Mouse (Mus musculus) gastrocnemius, adult 8-10 months (tissue): ENCODE data around the gene Ipo8. TPM values are rescaled to one million over a fixed set of nuclear protein-coding genes. Genes with fewer than 3 reads are reported as not detected.

Experiments used
- DNase-seq, 2 experiments: peaks; one replicate each; pipeline ENCODE4 v3.0.0; 2022; ENCODE audit warnings: low spot score in 2 of 2
- total RNA-seq, 4 experiments: library from RNA; stranded (reverse); gene quantifications; 2 replicates each; pipeline ENCODE4 v1.2.4; 2022

Ipo8 gene
- total RNA-seq, 4 experiments from 2014 or later: 15.8 to 20.4 (median 18.1) TPM

DNA sequence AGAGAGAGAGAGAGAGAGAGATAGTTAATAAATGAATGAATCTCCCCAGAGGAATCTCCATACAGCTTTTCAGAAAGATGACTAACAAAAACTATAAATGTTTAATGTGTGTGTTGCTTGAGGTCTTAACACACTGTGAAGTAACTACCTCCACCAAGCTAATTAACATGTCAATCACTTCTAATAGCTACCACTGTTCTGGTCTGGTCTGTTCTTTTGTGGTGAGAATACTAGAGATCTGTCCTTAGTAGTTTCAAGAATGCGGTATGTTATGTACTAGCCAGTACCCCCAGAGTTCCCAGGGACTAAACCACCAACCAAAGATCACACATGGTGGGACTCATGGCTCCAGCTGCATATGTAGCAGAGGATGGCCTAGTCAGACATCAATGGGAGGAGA, 74.7 kb downstream of the Ipo8 start:
- DNase-seq: no peak

DNA sequence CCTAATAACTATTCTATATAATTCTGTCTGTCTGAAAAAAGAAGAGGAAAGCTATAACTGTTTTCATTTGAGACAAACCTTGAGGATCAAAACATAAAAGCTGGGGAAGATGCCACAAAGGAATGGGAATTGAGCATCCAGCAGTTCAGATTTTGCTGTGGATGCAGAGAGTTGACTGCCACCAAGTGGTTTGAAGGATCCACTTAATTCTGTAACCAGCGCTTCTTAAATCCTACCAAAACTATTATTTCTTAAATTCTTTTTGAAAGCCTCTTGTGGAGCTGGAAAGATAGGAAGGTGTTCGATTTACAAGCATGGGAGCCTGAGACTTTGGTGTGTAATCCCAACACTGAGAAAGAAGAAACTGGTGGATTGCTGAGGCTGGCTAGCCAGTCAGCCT, 79.9 kb downstream of the Ipo8 start:
- DNase-seq: no peak

GRCm38 (mm10) chr6:148750183-148750582, 81.1 kb downstream of the Ipo8 start:
- no peak for DNase-seq

GRCm38 (mm10) chr6:148740521-148741226, 90.6 kb downstream of the Ipo8 start:
- no peak for DNase-seq

GRCm38 (mm10) chr6:148736390-148736789, 94.9 kb downstream of the Ipo8 start:
- no peak for DNase-seq

DNA sequence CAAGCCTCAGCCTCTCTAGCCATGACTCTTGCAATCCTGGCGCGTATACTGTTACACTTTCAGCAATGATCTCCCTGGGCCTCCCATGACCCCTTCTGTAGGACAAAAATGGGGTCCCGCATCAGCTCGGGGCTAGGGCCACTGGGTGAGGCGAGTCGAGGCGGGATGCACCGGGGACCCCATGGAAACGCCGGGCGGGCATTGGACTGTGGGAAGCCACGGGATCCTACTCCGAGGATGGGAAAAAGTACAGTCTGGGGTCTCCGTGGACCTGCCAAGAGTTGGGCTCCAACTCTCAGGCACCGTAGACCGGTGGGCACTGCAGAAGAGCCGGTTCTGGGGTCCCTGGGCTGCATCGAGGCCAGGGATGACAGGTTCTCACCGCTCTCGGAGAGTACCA, 97.3 kb downstream of the Ipo8 start:
- DNase-seq: no peak

DNA sequence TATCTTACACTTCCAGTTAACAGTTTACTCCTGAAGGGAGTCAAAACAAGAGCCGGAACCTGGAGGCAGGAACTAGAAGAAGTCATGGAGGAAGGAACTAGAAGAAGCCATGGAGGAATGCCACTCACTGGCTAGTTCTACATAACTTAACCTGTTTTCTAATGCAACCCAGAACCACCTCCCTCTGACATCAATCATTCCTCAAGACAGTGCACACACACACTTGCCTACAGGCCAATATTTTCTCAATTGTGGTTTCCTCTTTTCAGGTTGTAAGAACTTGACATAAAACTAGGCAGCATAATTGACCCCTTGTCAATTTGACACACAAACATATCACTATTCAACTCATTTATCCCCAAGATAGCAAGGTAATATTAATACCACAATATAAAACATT, 98.3 kb downstream of the Ipo8 start:
- DNase-seq: no peak

DNA sequence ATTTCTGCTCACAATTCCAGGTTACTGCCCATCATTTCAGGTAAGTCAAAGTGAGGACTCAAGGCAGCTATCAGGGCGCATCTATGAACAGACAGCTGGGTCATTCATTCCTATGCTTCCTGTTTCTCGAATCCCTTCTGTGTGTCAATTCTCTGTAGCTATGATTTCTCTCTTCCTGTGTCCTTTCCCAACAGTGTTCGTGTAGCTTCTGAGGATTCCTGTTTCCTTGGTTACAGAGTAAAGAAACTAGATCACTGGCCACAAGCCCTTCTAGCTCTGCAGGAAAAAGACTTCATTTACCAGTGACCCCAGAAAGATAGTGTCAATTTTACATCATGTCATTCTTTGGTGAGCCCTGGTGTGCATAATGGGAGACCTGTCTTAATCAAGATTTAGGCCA, 102.7 kb downstream of the Ipo8 start:
- DNase-seq: no peak

DNA sequence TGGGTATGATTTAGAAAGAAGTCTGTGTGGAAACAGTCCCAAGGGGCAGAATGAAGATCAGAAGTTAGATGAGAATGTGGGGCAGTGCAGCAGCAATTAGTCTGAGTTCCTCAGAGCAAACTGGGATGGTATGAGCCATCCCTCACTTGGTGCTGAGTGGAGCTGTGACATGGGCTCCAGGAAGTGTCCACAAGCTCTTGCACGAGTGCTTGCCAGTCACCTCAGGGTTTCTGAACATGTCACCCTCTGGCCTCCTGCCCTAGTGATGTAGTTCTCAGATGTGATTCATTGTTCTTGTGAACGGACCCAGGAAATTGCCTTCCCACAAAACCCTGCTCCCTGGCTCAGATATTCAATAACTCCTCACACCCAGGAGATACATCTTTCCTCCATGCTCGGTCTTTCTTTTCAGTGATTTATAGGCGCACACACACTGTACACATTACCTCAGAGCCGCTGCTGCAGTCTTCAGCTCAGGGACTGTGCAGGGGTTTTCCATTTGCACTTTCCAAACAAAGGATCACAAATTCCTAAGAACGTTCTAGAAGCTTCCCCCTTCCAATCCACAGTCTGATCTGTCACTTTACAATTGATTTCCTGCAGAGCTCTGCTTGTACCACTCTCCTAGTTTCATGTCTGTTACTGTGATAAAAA, 103.3 kb downstream of the Ipo8 start:
- DNase-seq: no peak

GRCm38 (mm10) chr6:148724453-148724852, 106.8 kb downstream of the Ipo8 start:
- DNase-seq: no peak

Other genes starting within 250 kb of the Ipo8 start
- 1 to 10 TPM; 2.2 to 3.3 (median 3.1) TPM for gene Caprin2, start 64.8 kb upstream of the Ipo8 start, total RNA-seq
- gene Sinhcaf, start 115.0 kb upstream of the Ipo8 start, total RNA-seq: under 1 TPM; 0.29 to 0.82 (median 0.59) TPM